Mouse (Mus musculus) mouse trophoblast stem cell (cell line): ENCODE results near the gene Vsnl1.

Experiments used
- in situ Hi-C, 2 experiments: fragments of 300-500 bp; cut with MseI, MboI; formaldehyde crosslinking; loops; 2 replicates in 1 of 2; 3 replicates in 1 of 2; pipeline ENCODE4 v1.15.1; 2025

Vsnl1 gene

DNA sequence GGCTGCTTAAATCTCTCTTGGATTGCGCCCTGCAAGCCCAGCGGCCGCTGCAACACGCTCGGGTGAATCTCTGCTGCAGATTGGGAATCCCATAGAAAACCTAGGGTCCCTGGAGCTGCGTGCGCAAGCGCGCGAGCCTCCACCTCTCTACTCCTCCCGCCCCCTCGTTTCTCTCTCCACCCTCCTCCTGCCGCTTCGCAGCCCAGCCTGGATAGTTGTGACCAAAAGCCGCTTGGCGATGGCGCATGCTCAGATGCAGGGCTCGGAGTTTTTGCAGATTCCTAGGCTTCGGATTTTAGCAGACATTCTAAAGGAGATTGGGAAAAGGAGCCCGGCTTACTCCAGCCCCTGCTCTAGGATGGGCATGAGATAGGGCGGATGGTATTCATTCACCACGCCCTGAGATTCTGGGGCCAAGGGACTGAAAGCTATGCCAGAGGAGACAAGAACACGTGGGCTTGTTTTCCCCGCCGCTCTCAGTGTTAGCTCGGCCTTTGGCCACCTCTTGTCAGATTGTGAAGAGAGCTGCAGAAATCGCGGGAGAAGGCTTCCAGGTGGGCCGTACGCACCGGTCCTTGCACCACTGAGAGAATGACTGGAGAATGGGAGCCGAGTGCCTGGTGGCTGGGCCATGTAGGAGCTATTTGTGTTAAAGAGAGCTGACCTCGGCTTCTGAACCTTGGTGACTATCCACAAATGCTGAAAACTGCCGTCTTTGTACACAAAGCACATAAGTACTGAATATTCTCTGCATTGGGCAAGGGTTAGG lies at the start of gene Vsnl1:
TSS of gene Vsnl1 (minus strand) at position 117 of the 769 bp plus-strand sequence.
- in situ Hi-C loops, result no loop called here

DNA sequence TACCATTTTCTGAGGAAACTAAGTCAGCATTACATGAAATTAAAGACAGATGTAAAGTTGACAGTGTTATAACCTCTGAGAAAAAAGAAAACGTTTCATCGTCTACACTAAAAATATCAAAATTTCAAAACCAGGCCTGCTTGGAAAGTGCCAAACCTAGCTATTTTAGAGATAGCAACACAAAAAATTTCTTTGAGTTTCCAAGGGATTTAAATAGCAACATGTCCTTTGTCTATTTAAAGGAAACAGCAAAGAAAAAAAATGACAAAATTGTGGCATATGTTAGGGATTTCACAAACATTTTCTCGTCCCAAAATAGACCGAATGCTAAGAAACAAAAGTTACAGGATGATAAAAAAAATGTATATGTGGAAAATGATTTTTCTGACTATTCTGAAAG lies 20.2 kb upstream of the Vsnl1 start:
- in situ Hi-C loops, result no loop called here

DNA sequence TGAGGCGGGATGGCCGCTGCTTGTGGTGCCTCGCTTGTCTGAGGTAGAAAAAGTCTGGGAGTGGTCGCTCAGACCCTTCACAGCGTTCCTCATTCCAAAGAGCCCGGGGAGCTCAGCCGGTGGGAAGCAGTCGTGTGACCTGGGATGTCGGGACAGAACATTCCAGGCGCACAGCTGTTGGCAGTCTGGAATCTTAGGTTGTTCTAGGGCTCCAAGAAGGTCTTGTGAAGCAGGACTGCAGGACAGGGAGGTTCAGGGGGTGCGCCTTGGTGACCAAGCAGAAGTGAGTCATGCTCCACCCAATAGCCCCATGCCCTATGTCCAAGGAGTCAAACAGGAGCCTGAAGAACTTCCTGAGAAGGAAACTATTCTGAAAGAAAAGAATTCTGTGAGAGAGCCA lies 19.8 kb upstream of the Vsnl1 start:
- in situ Hi-C loops, result no loop called here

- in situ Hi-C loops, result no loop called here
Measured at GRCm38 (mm10) chr12:11455549-11456194, 19.3 kb upstream of the Vsnl1 start, which contains the start of gene Rad51ap2. Gene Rad51ap2 (plus strand): TSS chr12:11456079.

- in situ Hi-C loops, result no loop called here
Measured at GRCm38 (mm10) chr12:11454146-11454545, 17.7 kb upstream of the Vsnl1 start.

- in situ Hi-C loops, result no loop called here
Measured at GRCm38 (mm10) chr12:11437907-11438447, 1.6 kb upstream of the Vsnl1 start.

DNA sequence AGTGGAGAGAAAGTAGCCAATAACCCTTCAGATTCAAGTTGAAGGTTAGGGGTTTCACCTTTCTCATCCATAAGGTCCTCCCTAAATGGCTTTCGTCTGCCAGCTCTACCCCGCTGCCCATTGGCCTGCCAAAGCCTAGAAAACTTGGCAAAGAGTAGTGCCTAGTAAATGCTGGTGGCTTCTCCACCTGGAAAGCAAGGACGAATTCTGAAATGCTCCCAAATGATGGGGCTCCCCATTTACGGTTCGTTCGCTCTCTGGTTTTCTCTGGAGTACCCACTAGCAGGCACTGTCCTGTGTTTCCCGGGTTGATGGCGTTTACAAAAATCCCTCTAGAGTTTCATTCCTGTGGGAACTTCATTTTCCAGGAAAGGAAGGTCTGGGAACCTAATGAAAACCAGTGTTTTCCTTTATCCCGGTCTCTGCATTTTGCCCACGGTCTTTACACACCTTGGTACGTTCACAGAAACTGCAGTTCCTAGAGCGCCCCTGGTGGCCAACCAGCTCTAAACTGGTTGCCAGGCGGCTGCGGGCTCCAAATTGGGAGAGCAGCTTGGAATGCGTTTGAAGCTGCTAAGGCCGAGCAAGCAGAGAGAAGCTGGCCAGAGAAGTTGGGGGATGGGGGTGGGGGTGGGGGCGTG lies 973 bp upstream of the Vsnl1 start:
- in situ Hi-C loops, result no loop called here

DNA sequence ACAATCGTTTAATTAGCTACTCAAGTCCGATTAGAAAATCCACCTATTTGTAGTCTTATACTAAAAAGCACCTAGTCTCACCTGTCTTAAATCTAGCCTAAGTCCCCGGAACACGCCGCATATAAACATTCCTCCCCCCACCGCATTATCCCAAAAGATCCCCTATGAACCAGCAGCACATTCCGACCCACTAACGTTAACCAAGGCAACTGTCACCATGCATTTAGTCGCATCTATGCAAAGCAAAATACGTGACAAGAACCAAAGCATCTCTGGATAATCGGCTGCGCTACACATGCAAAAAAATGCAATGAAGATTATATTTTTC lies 426 bp downstream of the Vsnl1 start:
- in situ Hi-C loops, result no loop called here

DNA sequence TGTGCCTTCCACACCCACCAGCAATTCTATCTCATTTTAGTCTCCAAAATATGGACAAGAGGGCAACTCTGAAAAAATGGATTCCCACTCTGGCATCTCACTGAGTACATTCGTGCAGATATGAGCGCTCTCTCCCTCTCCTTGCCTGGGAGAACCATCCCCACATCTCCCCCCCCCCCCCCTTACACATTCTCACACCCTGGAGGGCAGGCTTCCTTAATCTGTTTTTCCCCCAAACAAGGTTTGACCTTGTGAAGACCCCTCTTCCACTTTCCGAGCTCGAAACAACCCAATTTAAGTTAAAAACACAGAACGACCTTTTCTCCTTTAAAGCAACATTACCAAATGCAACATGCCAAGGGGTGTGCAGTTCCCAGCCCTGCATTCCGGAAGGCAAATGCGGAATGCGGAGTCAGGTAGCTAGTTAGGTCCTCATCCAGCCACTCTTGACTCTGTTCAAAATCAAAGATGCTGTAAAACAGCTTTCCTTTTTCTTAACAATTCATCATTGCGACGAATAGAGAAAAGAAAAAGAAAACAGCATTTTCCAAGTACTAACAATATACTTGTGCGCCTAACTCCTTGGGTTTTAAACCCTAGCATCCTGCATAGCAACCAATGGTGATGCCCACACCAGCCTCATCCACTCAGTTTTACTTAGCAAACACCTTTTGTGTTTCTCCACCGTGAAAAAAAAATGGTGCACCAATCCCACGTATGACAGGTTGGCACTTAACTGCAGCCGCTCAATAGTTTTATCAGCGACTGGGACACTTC lies 979 bp downstream of the Vsnl1 start:
- in situ Hi-C loops, result no loop called here

DNA sequence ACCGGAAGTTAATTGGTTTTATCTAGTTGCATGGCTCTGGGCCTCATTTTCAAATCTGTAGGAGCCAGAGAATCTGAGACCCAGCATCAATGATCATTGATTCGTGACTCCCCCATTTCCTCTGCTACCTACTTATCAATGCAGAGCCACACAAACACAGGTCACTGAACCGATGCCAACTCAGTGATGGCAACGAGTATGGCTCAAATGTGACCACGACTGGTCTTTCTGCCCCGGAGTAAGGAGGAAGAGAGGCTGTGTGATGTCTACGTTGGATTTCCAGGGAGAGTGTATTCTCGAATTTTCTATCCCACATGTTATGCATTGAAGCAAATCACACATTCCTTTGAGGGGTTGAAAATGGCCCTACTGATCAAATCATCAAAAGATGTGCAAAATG lies 2.0 kb downstream of the Vsnl1 start:
- in situ Hi-C loops, result no loop called here

GRCm38 (mm10) chr12:11433716-11434115 lies 2.7 kb downstream of the Vsnl1 start:
- in situ Hi-C loops, result no loop called here

DNA sequence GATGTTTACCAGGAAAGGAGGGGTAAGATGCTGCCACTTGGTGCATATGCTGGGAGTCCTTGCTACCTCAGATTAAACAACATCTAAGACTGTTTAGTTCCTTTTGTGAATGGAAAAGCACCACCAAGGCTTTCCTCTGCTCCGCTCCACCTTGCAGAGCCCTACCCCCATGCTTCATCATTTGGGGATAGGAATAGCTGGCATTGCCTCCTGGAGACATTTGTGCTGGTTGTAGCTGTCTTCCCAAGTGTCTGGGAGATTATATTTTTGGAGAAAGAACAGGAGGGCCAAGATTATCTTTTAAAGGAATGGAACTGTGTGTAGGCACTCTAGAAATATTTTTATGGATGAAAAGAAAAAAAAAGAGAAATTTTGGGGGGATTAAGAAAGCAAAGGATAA lies 3.3 kb downstream of the Vsnl1 start:
- in situ Hi-C loops, result no loop called here

- in situ Hi-C loops, result no loop called here
Measured at GRCm38 (mm10) chr12:11427396-11427795, 9.0 kb downstream of the Vsnl1 start.

DNA sequence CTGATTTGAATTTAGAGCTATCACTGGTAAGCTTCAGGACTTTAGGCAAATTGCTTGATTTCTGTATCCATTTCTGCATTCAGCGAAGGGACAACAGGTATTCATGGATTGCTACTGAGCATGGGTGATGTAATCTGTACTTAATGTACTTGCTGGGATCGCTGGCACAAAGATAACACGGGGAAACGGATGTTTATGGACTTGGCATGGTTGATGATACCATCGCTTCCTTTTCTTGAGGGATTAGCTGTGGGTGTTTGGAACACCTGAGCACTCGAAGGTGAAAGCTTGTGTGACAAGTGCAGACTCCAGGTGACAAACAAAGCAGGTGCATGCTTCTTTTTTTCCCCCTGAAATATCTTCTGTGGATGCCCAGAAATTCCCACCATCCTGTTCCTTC lies 18.3 kb downstream of the Vsnl1 start:
- in situ Hi-C loops, result no loop called here

GRCm38 (mm10) chr12:11407679-11408078 lies 28.7 kb downstream of the Vsnl1 start:
- in situ Hi-C loops, result no loop called here

DNA sequence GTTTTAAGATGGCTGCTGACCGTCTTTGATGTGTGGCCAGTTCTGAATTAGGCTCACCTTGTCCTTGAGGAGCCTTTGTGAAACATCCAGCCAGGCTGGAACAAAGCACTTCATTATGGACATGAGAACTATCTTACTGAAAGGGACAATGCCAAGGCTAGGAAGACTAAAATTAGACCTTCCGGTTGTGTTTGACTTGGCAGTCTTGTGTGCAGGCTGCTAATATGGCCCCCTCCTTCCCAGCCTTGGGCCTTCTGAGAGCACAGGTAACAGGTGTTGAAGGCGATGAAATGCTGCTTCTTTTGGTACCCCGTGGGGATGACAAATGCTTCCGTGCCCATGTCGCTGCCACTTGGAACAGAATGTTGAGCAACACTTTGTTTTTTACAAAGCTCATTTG lies 37.6 kb downstream of the Vsnl1 start:
- in situ Hi-C loops, result no loop called here

- in situ Hi-C loops, result no loop called here
Measured at GRCm38 (mm10) chr12:11397029-11397428, 39.4 kb downstream of the Vsnl1 start.

DNA sequence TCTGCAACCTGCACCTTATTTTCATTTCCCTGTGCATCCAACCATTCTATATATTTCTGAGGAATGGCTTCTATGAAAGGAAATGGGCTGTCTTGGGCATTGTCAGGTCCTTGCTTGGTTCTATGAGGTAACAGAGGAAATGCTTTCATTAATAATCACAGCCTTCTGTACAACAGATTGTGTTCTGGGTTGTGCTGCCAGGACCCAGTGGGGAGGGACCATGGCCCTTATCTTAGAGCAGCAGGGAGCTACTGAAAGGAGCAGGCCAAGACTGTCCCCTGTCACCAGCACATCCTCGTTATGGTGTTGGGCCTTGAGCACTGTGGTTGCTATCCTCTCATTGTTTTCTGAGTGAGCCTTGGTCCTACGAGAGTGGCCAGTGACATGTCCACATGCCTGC lies 40.9 kb downstream of the Vsnl1 start:
- in situ Hi-C loops, result no loop called here

GRCm38 (mm10) chr12:11392525-11392924 lies 43.9 kb downstream of the Vsnl1 start:
- in situ Hi-C loops, result no loop called here

DNA sequence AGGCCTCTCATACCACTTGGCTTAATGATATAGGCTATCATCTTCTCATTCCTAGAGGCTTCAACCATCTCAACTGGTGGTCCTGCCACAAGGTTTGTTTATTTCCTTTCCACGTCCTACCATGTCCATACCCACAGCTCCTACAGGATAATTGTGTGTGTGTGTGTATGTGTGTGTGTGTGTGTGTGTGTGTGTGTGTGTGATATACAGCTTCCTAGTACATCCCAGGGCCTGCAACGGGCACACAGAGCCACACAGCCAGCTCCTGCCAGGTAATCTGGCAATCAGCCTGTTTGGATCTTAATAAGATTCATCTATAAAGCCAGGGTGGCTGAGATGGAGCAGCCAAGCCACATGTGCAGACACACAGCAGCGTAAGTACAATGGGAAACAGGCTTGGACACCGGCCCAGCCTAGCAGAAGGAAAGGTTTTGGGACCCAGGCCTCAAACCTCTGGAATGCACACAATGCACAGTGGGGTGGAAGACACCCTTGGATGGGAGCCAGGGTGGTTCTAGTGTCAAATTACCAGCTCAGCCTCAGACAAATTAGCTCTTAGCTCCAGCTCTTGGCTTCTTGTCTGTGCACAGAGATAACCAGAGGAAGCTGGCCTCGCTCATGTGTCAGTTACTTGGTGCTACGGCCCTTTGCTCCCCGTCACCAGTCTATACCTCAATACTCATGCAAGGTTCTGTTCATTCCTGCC lies 45.0 kb downstream of the Vsnl1 start:
- in situ Hi-C loops, result no loop called here

DNA sequence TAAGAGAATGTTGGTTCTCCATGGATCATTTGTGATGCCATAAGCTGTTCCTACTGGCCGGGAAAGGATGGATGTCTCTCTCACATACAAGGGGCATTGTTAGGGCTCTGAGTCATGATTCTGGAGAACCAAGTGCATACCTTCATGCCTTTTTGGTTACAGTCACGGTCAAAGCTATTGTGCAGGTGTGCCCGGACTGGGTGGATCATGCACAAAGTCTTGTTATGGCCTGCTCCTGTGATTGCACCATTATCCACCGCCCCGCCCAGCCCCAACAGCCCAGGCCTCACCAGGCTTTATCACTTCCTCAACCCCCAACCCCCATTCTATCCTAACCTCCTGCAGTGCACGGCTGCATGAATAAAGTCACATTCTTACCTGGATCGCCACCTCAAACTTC lies 47.3 kb downstream of the Vsnl1 start:
- in situ Hi-C loops, result no loop called here
